Mouse (Mus musculus): ENCODE results near the gene Ogfrl1. TPM values are rescaled to one million over a fixed set of nuclear protein-coding genes. Genes with fewer than 3 reads are reported as not detected.
"Not testable (repeated sequence)": the region's sequence is repeated elsewhere in the genome, so short reads cannot be mapped to it uniquely, and the experiment has no call there.

Gene Ogfrl1
- polyA plus RNA-seq, 1 experiment from 2014 or later: 4.4 TPM

DNA sequence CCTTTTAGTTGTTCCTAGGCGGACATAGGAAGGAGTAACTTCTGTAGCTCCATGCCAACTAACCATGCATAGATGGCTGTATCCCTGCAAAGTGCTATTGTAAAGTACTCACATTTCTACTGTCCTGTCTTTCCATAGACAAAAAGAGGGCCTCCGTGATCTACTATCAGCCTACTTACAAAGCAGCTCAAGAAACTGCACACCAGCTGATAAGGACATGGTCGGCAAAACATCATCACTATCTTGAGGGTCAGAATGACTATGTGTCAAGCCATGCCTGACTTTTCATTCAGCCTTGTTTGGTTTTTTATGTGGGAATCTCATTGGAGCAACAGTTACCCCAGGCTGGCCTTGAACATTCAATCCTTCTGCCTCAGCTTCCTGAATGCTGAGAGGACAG lies 20.0 kb upstream of the Ogfrl1 start:
- TF ChIP-seq CTCF (IDR thresholded peaks at IDR 0.05; ENCODE audit: low read depth) (no peak), EP300 (optimal IDR thresholded peaks at IDR 0.05) (no peak)
- no peak for DNase-seq (ENCODE audit: low spot score)

DNA sequence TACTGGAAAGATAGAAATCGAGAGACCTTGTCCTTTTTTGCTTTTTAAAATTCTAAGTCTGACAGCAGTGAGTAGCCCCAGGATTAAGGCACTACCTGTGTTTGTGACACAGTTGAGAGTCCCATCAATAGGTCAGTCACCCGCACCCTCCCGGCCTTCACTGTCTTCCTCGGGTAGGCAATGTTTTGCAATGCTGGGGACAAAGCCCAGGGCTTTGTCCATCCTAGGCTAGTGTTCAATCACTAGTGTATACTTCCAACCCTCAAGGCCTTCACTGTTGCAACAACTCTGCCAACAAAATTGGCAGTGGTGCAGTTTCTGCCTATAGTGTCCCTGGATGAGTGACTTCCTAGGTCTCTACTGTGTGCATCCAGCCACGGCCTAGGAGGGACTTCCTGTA lies 14.0 kb upstream of the Ogfrl1 start:
- ATAC-seq (ENCODE audit: low FRiP score, low TSS enrichment) (no peak), DNase-seq (ENCODE audit: low spot score) (no peak)
- Histone ChIP-seq H3K9me3 (ENCODE audit: control insufficient read depth, low read length) (no peaks in the 10 kb centered on the region), H3K4me1 (replicated peaks; ENCODE audit: control insufficient read depth, insufficient read depth) (no peaks in the 10 kb centered on the region), H3K27me3 (ENCODE audit: control insufficient read depth, insufficient read depth, low read length) (no peaks in the 10 kb centered on the region), H3K9ac (ENCODE audit: low read length) (no peak overlapping the region), H3K4me3 (ENCODE audit: low read depth, low read length) (no peak overlapping the region), H3K36me3 (ENCODE audit: control insufficient read depth, insufficient read depth, low read length) (no peaks in the 10 kb centered on the region), H3K4me2 (replicated peaks; ENCODE audit: low read depth) (no peak overlapping the region), H3K27ac (replicated peaks) (no peak overlapping the region)
- TF ChIP-seq CTCF (IDR thresholded peaks at IDR 0.05; ENCODE audit: low read depth) (no peak), EP300 (optimal IDR thresholded peaks at IDR 0.05) (no peak)
- WGBS: 88% methylated on average over 5 of the region's 5 CpGs

More for the DNA sequence above, 20.0 kb upstream of the Ogfrl1 start:
- no peaks in the 10 kb centered on the region for H3K36me3 ChIP-seq (ENCODE audit: control insufficient read depth, insufficient read depth, low read length)
- no peak overlapping the region for H3K4me2 ChIP-seq (replicated peaks; ENCODE audit: low read depth)
- H3K27ac ChIP-seq (replicated peaks): no peak overlapping the region
- no peak for ATAC-seq (ENCODE audit: low FRiP score, low TSS enrichment)
- H3K4me3 ChIP-seq (ENCODE audit: low read depth, low read length): no peak overlapping the region
- no peaks in the 10 kb centered on the region for H3K27me3 ChIP-seq (ENCODE audit: control insufficient read depth, insufficient read depth, low read length)
- no peak overlapping the region for H3K9ac ChIP-seq (ENCODE audit: low read length)
- no peaks in the 10 kb centered on the region for H3K4me1 ChIP-seq (replicated peaks; ENCODE audit: control insufficient read depth, insufficient read depth)
- WGBS: 85% methylated on average over 3 of the region's 3 CpGs
- no peaks in the 10 kb centered on the region for H3K9me3 ChIP-seq (ENCODE audit: control insufficient read depth, low read length)

DNA sequence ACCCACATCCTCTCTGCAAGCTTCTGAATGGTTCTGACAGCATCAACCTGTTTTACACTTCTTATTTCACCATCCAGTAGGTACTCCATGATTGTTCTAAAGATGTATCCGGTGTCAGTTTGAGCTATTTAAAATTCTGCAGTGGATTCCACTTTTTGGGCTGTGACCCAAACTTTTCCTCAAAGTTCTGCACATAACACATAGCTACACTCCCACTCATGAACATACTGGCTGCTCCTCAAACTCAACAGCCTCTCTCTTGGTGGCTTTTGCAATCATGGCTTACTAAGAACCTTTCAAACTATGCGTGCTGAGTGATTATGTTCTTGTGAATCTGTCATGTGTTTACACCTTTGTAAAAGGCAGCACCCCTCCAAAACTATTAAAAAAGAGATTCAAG lies 12.4 kb upstream of the Ogfrl1 start:
- TF ChIP-seq CTCF (IDR thresholded peaks at IDR 0.05; ENCODE audit: low read depth): no peak
- TF ChIP-seq EP300 (optimal IDR thresholded peaks at IDR 0.05): no peak
- ATAC-seq (ENCODE audit: low FRiP score, low TSS enrichment) (no peak), DNase-seq (ENCODE audit: low spot score) (no peak)
- no peaks in the 10 kb centered on the region for H3K27me3 ChIP-seq (ENCODE audit: control insufficient read depth, insufficient read depth, low read length)
- H3K36me3 ChIP-seq (ENCODE audit: control insufficient read depth, insufficient read depth, low read length): no peaks in the 10 kb centered on the region
- no peak overlapping the region for H3K27ac ChIP-seq (replicated peaks)
- H3K9ac ChIP-seq (ENCODE audit: low read length): no peak overlapping the region
- 75% methylated on average over 2 of the region's 2 CpGs for WGBS
- H3K4me1 ChIP-seq (replicated peaks; ENCODE audit: control insufficient read depth, insufficient read depth): no peaks in the 10 kb centered on the region
- H3K4me2 ChIP-seq (replicated peaks; ENCODE audit: low read depth): no peak overlapping the region
- H3K9me3 ChIP-seq (ENCODE audit: control insufficient read depth, low read length): no peaks in the 10 kb centered on the region
- H3K4me3 ChIP-seq (ENCODE audit: low read depth, low read length): no peak overlapping the region

DNA sequence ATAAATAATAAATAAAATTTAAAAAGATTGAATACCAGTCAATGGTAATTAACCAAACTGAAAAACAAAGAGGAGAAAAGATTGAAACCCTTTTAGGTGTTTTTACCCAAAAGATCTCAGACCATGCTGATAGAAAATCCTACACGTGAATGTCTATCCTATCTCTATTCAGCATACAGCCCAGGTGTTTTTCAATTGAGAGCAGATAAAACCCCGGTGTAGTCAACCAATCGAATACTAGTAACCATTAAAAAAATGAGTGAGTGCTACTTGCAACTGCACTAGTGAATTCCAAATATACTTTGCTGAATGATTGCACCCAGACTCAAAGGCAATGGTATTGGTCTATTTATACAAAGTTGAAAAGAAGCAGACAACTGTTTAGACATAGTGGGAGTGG lies 4.8 kb upstream of the Ogfrl1 start:
- H3K27ac ChIP-seq (replicated peaks): no peak overlapping the region
- WGBS: 78% methylated on average over 3 of the region's 3 CpGs
- TF ChIP-seq CTCF (IDR thresholded peaks at IDR 0.05; ENCODE audit: low read depth): no peak
- no peak for TF ChIP-seq EP300 (optimal IDR thresholded peaks at IDR 0.05)
- H3K9ac ChIP-seq (ENCODE audit: low read length): no peak overlapping the region
- no peaks in the 10 kb centered on the region for H3K27me3 ChIP-seq (ENCODE audit: control insufficient read depth, insufficient read depth, low read length)
- ATAC-seq (ENCODE audit: low FRiP score, low TSS enrichment) (no peak), DNase-seq (ENCODE audit: low spot score) (no peak)
- H3K4me3 ChIP-seq (ENCODE audit: low read depth, low read length): no peak overlapping the region
- H3K4me1 ChIP-seq (replicated peaks; ENCODE audit: control insufficient read depth, insufficient read depth): no peaks in the 10 kb centered on the region
- no peak overlapping the region for H3K4me2 ChIP-seq (replicated peaks; ENCODE audit: low read depth)
- no peaks in the 10 kb centered on the region for H3K36me3 ChIP-seq (ENCODE audit: control insufficient read depth, insufficient read depth, low read length)
- H3K9me3 ChIP-seq (ENCODE audit: control insufficient read depth, low read length): no peaks in the 10 kb centered on the region

DNA sequence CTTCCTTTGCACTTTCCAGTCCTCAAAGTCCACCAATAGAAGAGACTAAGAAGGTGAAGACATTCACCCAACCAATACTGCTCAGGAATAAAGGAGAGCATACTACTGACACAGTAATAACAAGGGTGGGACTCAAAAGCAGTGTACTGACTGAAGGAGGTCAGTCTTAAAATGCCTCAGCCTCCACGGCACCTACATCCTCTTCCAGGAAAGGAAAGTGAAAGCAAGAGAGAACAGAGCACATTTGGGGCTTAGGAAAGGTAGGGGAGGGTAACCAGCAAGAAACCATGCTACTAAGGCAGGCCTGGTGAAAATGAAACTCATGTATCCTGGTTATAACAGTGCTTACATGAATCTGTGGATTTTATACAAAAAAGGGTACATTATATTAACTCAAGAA lies 2.0 kb upstream of the Ogfrl1 start:
- no peaks in the 10 kb centered on the region for H3K27me3 ChIP-seq (ENCODE audit: control insufficient read depth, insufficient read depth, low read length)
- H3K9ac ChIP-seq (ENCODE audit: low read length): no peak overlapping the region
- TF ChIP-seq EP300 (optimal IDR thresholded peaks at IDR 0.05): no peak
- no peak for TF ChIP-seq CTCF (IDR thresholded peaks at IDR 0.05; ENCODE audit: low read depth)
- no peak overlapping the region for H3K27ac ChIP-seq (replicated peaks)
- no peak overlapping the region for H3K4me3 ChIP-seq (ENCODE audit: low read depth, low read length)
- no peak for ATAC-seq (ENCODE audit: low FRiP score, low TSS enrichment)
- WGBS: 55% methylated on average over 1 of the region's 1 CpGs
- no peak for DNase-seq (ENCODE audit: low spot score)
- no peak overlapping the region for H3K4me2 ChIP-seq (replicated peaks; ENCODE audit: low read depth)
- H3K9me3 ChIP-seq (ENCODE audit: control insufficient read depth, low read length): no peaks in the 10 kb centered on the region
- no peaks in the 10 kb centered on the region for H3K36me3 ChIP-seq (ENCODE audit: control insufficient read depth, insufficient read depth, low read length)
- H3K4me1 ChIP-seq (replicated peaks; ENCODE audit: control insufficient read depth, insufficient read depth): no peaks in the 10 kb centered on the region

DNA sequence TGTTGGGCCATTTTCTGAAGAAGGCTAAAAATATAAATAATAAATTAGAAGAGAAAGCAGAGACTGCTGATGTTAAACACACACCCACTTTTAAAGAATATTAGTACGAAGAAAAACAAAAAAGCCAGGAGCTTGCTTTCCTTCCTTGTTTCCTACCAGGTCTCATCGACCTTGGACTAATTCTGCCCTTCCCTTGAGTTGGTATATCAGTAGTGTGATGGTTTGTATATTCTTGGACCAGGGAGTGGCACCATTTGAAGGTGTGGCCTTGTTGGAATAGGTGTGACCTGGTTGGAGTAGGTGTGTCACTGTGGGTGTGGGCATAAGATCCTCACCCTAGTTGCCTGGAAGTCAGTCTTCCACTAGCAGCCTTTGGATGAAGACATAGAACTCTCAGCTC lies 3.2 kb downstream of the Ogfrl1 start:
- H3K4me2 ChIP-seq (replicated peaks; ENCODE audit: low read depth); DNase-seq (ENCODE audit: low spot score); H3K4me1 ChIP-seq (replicated peaks; ENCODE audit: control insufficient read depth, insufficient read depth); ATAC-seq (ENCODE audit: low FRiP score, low TSS enrichment); H3K27ac ChIP-seq (replicated peaks); H3K36me3 ChIP-seq (ENCODE audit: control insufficient read depth, insufficient read depth, low read length); H3K4me3 ChIP-seq (ENCODE audit: low read depth, low read length); H3K9me3 ChIP-seq (ENCODE audit: control insufficient read depth, low read length); H3K9ac ChIP-seq (ENCODE audit: low read length); H3K27me3 ChIP-seq (ENCODE audit: control insufficient read depth, insufficient read depth, low read length): not testable (repeated sequence)
- WGBS: 56% methylated on average over 2 of the region's 2 CpGs

Data from stomach, postnatal 0 days (tissue).